Mouse (Mus musculus) embryonic facial prominence, embryonic 12.5 days (tissue): Measurements from ENCODE around the gene Pde4d. TPM values are rescaled to one million over a fixed set of nuclear protein-coding genes. Genes with fewer than 3 reads are reported as not detected.

Experiments
- ATAC-seq: fragments of 200-750 bp; cut with Nextera tagmentation; 2 replicates; pipeline ENCODE4 v1.8.0; 2017; ENCODE audit not compliant: insufficient number of reproducible peaks, insufficient read depth, low FRiP score, low TSS enrichment
- H3K27ac ChIP-seq: fragments of 300-500 bp; sonication (generic); 2 replicates; pipeline ENCODE4 v1.5.1; 2016; ENCODE audit warnings: mild to moderate bottlenecking
- H3K27me3 ChIP-seq: fragments of 300-500 bp; sonication (generic); 2 replicates; pipeline ENCODE4 v1.6.1; 2016; ENCODE audit warnings: mild to moderate bottlenecking, moderate library complexity
- H3K36me3 ChIP-seq: fragments of 300-500 bp; sonication (generic); 2 replicates; pipeline ENCODE4 v1.6.1; 2016; ENCODE audit warnings: mild to moderate bottlenecking
- H3K4me1 ChIP-seq: fragments of 300-500 bp; sonication (generic); 2 replicates; pipeline ENCODE4 v1.6.1; 2016
- H3K4me2 ChIP-seq: fragments of 300-500 bp; sonication (generic); replicated peaks from 2 replicates; pipeline ENCODE4 v1.6.1; 2016; ENCODE audit warnings: mild to moderate bottlenecking, moderate library complexity
- H3K4me3 ChIP-seq: fragments of 300-500 bp; sonication (generic); 2 replicates; pipeline ENCODE4 v1.5.1; 2016; ENCODE audit warnings: mild to moderate bottlenecking
- H3K9ac ChIP-seq: fragments of 300-500 bp; sonication (generic); 2 replicates; pipeline ENCODE4 v1.6.1; 2016; ENCODE audit warnings: mild to moderate bottlenecking, moderate library complexity
- H3K9me3 ChIP-seq: fragments of 300-500 bp; sonication (generic); 2 replicates; pipeline ENCODE4 v1.6.1; 2016; ENCODE audit warnings: mild to moderate bottlenecking, moderate library complexity
- WGBS: fragments of 180-500 bp; shearing (Covaris S2); methylation state at CpG from one replicate; pipeline ENCODE4 v1.1.7; 2016; 5-methylcytosine and 5-hydroxymethylcytosine counted together
- polyA plus RNA-seq: library from polyadenylated mRNA; unstranded; fragments of >200 nt; fragmentation: Nextera tagmentation; extraction: Ambion mirVana; gene quantifications from 2 replicates; pipeline ENCODE4 v1.2.1, GENCODE M21; 2016

Gene Pde4d
- polyA plus RNA-seq, 1 experiment from 2014 or later = 20.4 TPM

GRCm38 (mm10) chr13:109347770-109348169 is 898.0 kb downstream of the Pde4d start:
- no peaks in the 10 kb centered on the region for H3K36me3 ChIP-seq
- WGBS = 49% methylated on average over 11 of the region's 11 CpGs
- H3K27me3 ChIP-seq = no peaks in the 10 kb centered on the region
- ATAC-seq = no peak
- no peaks in the 10 kb centered on the region for H3K9me3 ChIP-seq
- no peak overlapping the region for H3K9ac ChIP-seq
- no peak overlapping the region for H3K4me3 ChIP-seq
- no peaks in the 10 kb centered on the region; the same call in 1 of the 2 replicates for H3K4me1 ChIP-seq
- no peak overlapping the region for H3K4me2 ChIP-seq
- H3K27ac ChIP-seq = no peak overlapping the region

- 91% methylated on average over 6 of the region's 6 CpGs for WGBS
- Histone ChIP-seq H3K9ac (no peak overlapping the region), H3K36me3 (no peaks in the 10 kb centered on the region), H3K4me1 (no peaks in the 10 kb centered on the region), H3K27me3 (no peaks in the 10 kb centered on the region), H3K4me3 (no peak overlapping the region), H3K9me3 (no peaks in the 10 kb centered on the region), H3K27ac (no peak overlapping the region), H3K4me2 (no peak overlapping the region)
- ATAC-seq = no peak
Observed at GRCm38 (mm10) chr13:109348316-109348715, 898.6 kb downstream of the Pde4d start.

- no peaks in the 10 kb centered on the region for H3K36me3 ChIP-seq
- no peak overlapping the region for H3K4me2 ChIP-seq
- H3K9me3 ChIP-seq = no peaks in the 10 kb centered on the region
- no peak for ATAC-seq
- H3K4me3 ChIP-seq = no peak overlapping the region
- H3K4me1 ChIP-seq = no peaks in the 10 kb centered on the region
- no peak overlapping the region for H3K9ac ChIP-seq
- no peak overlapping the region for H3K27ac ChIP-seq
- WGBS = 85% methylated on average over 7 of the region's 7 CpGs
- H3K27me3 ChIP-seq = no peaks in the 10 kb centered on the region
Observed at GRCm38 (mm10) chr13:109350100-109350499, 900.4 kb downstream of the Pde4d start.

GRCm38 (mm10) chr13:109354017-109354416 is 904.3 kb downstream of the Pde4d start:
- WGBS = 67% methylated on average over 7 of the region's 7 CpGs
- Histone ChIP-seq H3K4me2 (no peak overlapping the region), H3K4me1 (no peaks in the 10 kb centered on the region), H3K27me3 (no peaks in the 10 kb centered on the region), H3K9me3 (no peaks in the 10 kb centered on the region), H3K36me3 (no peaks in the 10 kb centered on the region), H3K27ac (no peak overlapping the region), H3K9ac (no peak overlapping the region), H3K4me3 (no peak overlapping the region)
- ATAC-seq = no peak

GRCm38 (mm10) chr13:109356252-109356651 is 906.5 kb downstream of the Pde4d start:
- no peaks in the 10 kb centered on the region for H3K36me3 ChIP-seq
- H3K4me2 ChIP-seq = no peak overlapping the region
- H3K4me3 ChIP-seq = no peak overlapping the region
- 79% methylated on average over 7 of the region's 7 CpGs for WGBS
- H3K4me1 ChIP-seq = no peaks in the 10 kb centered on the region
- no peak overlapping the region for H3K27ac ChIP-seq
- no peaks in the 10 kb centered on the region for H3K9me3 ChIP-seq
- no peaks in the 10 kb centered on the region for H3K27me3 ChIP-seq
- ATAC-seq = no peak
- H3K9ac ChIP-seq = no peak overlapping the region

GRCm38 (mm10) chr13:109359994-109360393 is 910.2 kb downstream of the Pde4d start:
- no peak overlapping the region for H3K9ac ChIP-seq
- H3K27ac ChIP-seq = no peak overlapping the region
- no peaks in the 10 kb centered on the region for H3K36me3 ChIP-seq
- ATAC-seq = no peak
- H3K9me3 ChIP-seq = no peaks in the 10 kb centered on the region
- H3K27me3 ChIP-seq = no peaks in the 10 kb centered on the region
- WGBS = 92% methylated on average over 2 of the region's 2 CpGs
- no peak overlapping the region for H3K4me2 ChIP-seq
- no peaks in the 10 kb centered on the region for H3K4me1 ChIP-seq
- H3K4me3 ChIP-seq = no peak overlapping the region

- ATAC-seq = no peak
- Histone ChIP-seq H3K27ac (no peak overlapping the region), H3K9ac (no peak overlapping the region), H3K4me1 (no peaks in the 10 kb centered on the region), H3K4me3 (no peak overlapping the region), H3K36me3 (no peaks in the 10 kb centered on the region), H3K4me2 (no peak overlapping the region), H3K27me3 (no peaks in the 10 kb centered on the region), H3K9me3 (no peaks in the 10 kb centered on the region)
- 76% methylated on average over 6 of the region's 6 CpGs for WGBS
Observed at GRCm38 (mm10) chr13:109362340-109362739, 912.6 kb downstream of the Pde4d start.

GRCm38 (mm10) chr13:109374465-109374864 is 924.7 kb downstream of the Pde4d start:
- no peak overlapping the region for H3K4me2 ChIP-seq
- H3K36me3 ChIP-seq = no peaks in the 10 kb centered on the region
- 86% methylated on average over 5 of the region's 5 CpGs for WGBS
- H3K27me3 ChIP-seq = no peaks in the 10 kb centered on the region
- ATAC-seq = no peak
- H3K4me3 ChIP-seq = no peak overlapping the region
- no peaks in the 10 kb centered on the region for H3K9me3 ChIP-seq
- H3K4me1 ChIP-seq = no peaks in the 10 kb centered on the region
- H3K27ac ChIP-seq = no peak overlapping the region
- H3K9ac ChIP-seq = no peak overlapping the region

- Histone ChIP-seq H3K4me2 (no peak overlapping the region), H3K9me3 (no peaks in the 10 kb centered on the region), H3K9ac (no peak overlapping the region), H3K36me3 (no peaks in the 10 kb centered on the region), H3K27ac (no peak overlapping the region), H3K4me1 (no peaks in the 10 kb centered on the region), H3K27me3 (no peaks in the 10 kb centered on the region), H3K4me3 (no peak overlapping the region)
- WGBS = 46% methylated on average over 1 of the region's 1 CpGs
- ATAC-seq = no peak
Observed at GRCm38 (mm10) chr13:109376681-109377080, 926.9 kb downstream of the Pde4d start.

- 92% methylated on average over 2 of the region's 2 CpGs for WGBS
- no peak overlapping the region for H3K4me2 ChIP-seq
Observed at GRCm38 (mm10) chr13:109380149-109380548, 930.4 kb downstream of the Pde4d start.

GRCm38 (mm10) chr13:109388626-109389220 is 939.0 kb downstream of the Pde4d start:
- no peaks in the 10 kb centered on the region for H3K4me1 ChIP-seq
- no peak overlapping the region for H3K4me2 ChIP-seq
- 79% methylated on average over 8 of the region's 8 CpGs for WGBS
- no peaks in the 10 kb centered on the region for H3K27me3 ChIP-seq
- H3K4me3 ChIP-seq = no peak overlapping the region
- no peak overlapping the region for H3K27ac ChIP-seq
- no peak overlapping the region for H3K9ac ChIP-seq
- no peaks in the 10 kb centered on the region for H3K36me3 ChIP-seq
- no peak for ATAC-seq
- no peaks in the 10 kb centered on the region for H3K9me3 ChIP-seq

More at GRCm38 (mm10) chr13:109380149-109380548, 930.4 kb downstream of the Pde4d start:
- Histone ChIP-seq H3K9ac (no peak overlapping the region), H3K36me3 (no peaks in the 10 kb centered on the region), H3K9me3 (no peaks in the 10 kb centered on the region), H3K27ac (no peak overlapping the region), H3K4me1 (no peaks in the 10 kb centered on the region), H3K4me3 (no peak overlapping the region), H3K27me3 (no peaks in the 10 kb centered on the region)
- no peak for ATAC-seq

- WGBS = 73% methylated on average over 4 of the region's 4 CpGs
- H3K4me3 ChIP-seq = no peak overlapping the region
Observed at GRCm38 (mm10) chr13:109402396-109402795, 952.6 kb downstream of the Pde4d start.

More at GRCm38 (mm10) chr13:109402396-109402795, 952.6 kb downstream of the Pde4d start:
- Histone ChIP-seq H3K27ac (no peak overlapping the region), H3K4me2 (no peak overlapping the region), H3K9me3 (no peaks in the 10 kb centered on the region), H3K9ac (no peak overlapping the region), H3K4me1 (no peaks in the 10 kb centered on the region), H3K36me3 (no peaks in the 10 kb centered on the region), H3K27me3 (no peaks in the 10 kb centered on the region)
- ATAC-seq = no peak
